Mouse (Mus musculus) heart, postnatal 25 days (tissue): Measurements from ENCODE around the gene Pgpep1. TPM values are rescaled to one million over a fixed set of nuclear protein-coding genes. Genes with fewer than 3 reads are reported as not detected.

Experiments used
- DNase-seq: peaks from one replicate; pipeline ENCODE4 v3.0.0; 2022; ENCODE audit warnings: low spot score
- intact Hi-C: fragments of 180-260 bp; cut with DNase I; formaldehyde crosslinking; loops from one replicate; pipeline ENCODE4 v1.15.1; 2025
- total RNA-seq, 2 experiments: library from RNA; stranded (reverse); gene quantifications; 2 replicates each; pipeline ENCODE4 v1.2.3; 2021

The Pgpep1 gene
- total RNA-seq: 10 to 100 TPM; 46.8 to 47.5 TPM

GRCm38 (mm10) chr8:70660273-70660725, at the start of gene Pgpep1:
TSS of gene Pgpep1 (minus strand) at chr8:70660388.
- intact Hi-C loops: no loop called here
- no peak for DNase-seq

GRCm38 (mm10) chr8:70709794-70710193, 49.6 kb upstream of the Pgpep1 start:
- intact Hi-C loops: no loop called here
- DNase-seq: no peak

GRCm38 (mm10) chr8:70708281-70708680, 48.1 kb upstream of the Pgpep1 start:
- DNase-seq: no peak
- intact Hi-C loops: no loop called here

- no peak for DNase-seq
- intact Hi-C loops: no loop called here
Observed at GRCm38 (mm10) chr8:70703287-70703686, 43.1 kb upstream of the Pgpep1 start, which contains the start of gene Iqcn. TSS of gene Iqcn (plus strand) at chr8:70703457.

GRCm38 (mm10) chr8:70702842-70703182, 42.6 kb upstream of the Pgpep1 start:
- intact Hi-C loops: no loop called here
- DNase-seq: peak; percentile 83

GRCm38 (mm10) chr8:70701982-70702841, 42.0 kb upstream of the Pgpep1 start:
- DNase-seq: no peak

DNA sequence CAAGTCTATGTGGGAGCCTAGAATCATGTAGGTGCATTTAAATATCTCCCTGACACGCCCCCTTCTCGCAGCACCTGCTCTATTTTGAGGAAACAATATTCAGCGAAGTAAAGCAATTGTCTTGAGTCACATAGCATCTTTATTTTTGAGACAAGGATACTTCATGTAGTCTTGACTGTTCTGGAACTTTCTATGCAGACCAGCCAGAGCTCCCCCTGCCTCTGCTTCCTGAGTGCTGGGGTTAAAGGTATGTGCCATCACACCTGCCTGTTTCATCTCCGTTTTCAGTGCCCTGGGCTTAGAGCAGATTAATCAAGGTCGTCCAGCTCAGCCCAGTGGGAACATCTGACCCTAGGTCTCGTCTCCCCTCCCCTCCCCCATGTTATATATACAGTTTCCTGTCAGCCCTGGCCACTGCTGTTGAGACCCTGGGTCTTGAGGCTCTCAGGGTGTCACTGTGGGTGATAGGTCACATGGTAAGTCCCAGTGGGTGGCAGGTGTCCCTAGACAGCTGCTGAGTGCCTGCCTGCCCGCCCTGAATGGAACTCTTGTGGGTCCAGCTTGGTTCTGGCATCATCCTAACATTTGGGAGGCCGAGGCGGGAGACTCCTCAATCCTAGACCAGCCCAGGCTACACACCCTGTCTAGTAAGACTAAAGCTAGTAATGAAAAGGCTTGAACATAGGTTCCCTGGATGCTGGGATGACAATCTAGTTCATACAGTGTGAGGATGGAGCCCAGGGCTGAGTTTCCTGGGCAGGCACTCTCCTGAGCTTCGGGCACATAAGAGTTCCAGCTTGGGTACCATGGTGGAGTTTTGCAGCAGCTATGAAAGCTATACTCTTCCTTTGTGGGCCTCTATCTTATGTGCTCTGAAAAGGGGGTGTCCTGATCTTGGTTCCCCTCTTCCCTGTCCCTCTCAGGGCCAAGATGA, 41.1 kb upstream of the Pgpep1 start:
- intact Hi-C loops: loop anchor here (2.0 kb wide), 1 partner anchor 71 kb away; no protein-coding TSS in a partner anchor
- DNase-seq: no peak

More at GRCm38 (mm10) chr8:70701982-70702841, 42.0 kb upstream of the Pgpep1 start:
- intact Hi-C loops: loop anchor here (2.0 kb wide), 1 partner anchor 71 kb away; no protein-coding TSS in a partner anchor

- peak; percentile 83 for DNase-seq
- intact Hi-C loops: loop anchor here (1.0 to 2.0 kb wide), 2 partner anchors 27 to 70 kb away; partner anchors contain the start of gene Lsm4
Observed at GRCm38 (mm10) chr8:70700555-70700922, 40.4 kb upstream of the Pgpep1 start.

- DNase-seq: peak; percentile 72
- intact Hi-C loops: loop anchor here (1.0 to 2.0 kb wide), 2 partner anchors 27 to 69 kb away; partner anchors contain the start of gene Lsm4
Observed at GRCm38 (mm10) chr8:70699834-70700554, 39.8 kb upstream of the Pgpep1 start.

GRCm38 (mm10) chr8:70699116-70699833, 39.1 kb upstream of the Pgpep1 start:
- intact Hi-C loops: no loop called here

GRCm38 (mm10) chr8:70698310-70699109, 38.3 kb upstream of the Pgpep1 start, which contains the start of gene Jund:
TSS of gene Jund (plus strand) at chr8:70698949.
- intact Hi-C loops: no loop called here
- DNase-seq: peak; percentile 99

More at GRCm38 (mm10) chr8:70699116-70699833, 39.1 kb upstream of the Pgpep1 start:
- no peak for DNase-seq

DNA sequence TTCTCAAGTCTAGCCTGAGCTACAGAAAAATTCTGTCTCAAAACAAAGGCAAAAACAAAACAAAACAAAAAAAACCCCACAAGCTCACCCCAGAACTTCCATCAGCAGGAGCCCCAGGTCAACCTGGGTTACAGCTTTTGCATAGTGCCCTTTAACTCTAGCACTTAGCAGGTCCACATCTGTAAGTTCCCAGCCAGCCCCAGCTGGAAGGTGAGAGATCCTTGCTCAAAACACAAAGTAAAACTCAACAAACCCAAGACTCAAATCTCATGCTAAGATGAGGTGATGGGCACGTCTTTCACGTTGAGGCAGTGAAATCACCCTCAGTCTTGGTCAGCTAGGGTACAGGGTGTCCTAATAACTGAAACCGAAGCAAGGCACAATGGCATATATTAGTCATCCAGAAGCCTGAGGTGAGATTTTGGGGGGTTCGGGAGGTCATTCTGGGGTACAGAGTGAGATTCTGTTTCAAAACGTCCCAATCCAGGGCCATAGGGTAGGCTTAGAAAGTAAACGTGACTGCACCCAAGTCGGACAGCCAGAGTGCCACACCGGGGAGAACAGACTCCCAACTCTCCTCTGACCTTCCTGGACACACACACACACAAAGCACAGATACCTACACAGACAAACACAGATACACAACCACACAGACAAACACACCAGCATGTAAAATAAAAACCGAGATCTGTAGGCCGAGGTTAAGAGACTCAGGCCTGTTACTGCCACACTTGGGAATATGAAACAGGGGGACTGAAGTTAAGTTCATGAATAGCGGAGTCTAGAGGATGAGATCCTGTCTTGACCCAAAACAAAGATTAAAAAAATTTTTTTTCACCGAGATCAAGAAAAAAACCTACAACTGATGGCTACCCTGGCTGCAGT, 37.4 kb upstream of the Pgpep1 start:
- intact Hi-C loops: no loop called here
- DNase-seq: no peak

- DNase-seq: no peak
- intact Hi-C loops: no loop called here
Observed at GRCm38 (mm10) chr8:70696946-70697345, 36.8 kb upstream of the Pgpep1 start.

- peak; percentile 45 for DNase-seq
- intact Hi-C loops: no loop called here
Observed at GRCm38 (mm10) chr8:70696019-70696885, 36.1 kb upstream of the Pgpep1 start.

GRCm38 (mm10) chr8:70695318-70696018, 35.3 kb upstream of the Pgpep1 start:
- DNase-seq: no peak
- intact Hi-C loops: no loop called here

GRCm38 (mm10) chr8:70693636-70694035, 33.4 kb upstream of the Pgpep1 start:
- DNase-seq: no peak
- intact Hi-C loops: no loop called here
